Mouse (Mus musculus): ENCODE results near the gene Hesx1. TPM values are rescaled to one million over a fixed set of nuclear protein-coding genes. Genes with fewer than 3 reads are reported as not detected.
A peak's percentile ranks its signal among the peaks of the same experiment; 100 is the strongest.

Gene Hesx1
- total and polyA plus RNA-seq, 2 experiments from 2014 or later, result 0.16 to 0.88 TPM

DNA sequence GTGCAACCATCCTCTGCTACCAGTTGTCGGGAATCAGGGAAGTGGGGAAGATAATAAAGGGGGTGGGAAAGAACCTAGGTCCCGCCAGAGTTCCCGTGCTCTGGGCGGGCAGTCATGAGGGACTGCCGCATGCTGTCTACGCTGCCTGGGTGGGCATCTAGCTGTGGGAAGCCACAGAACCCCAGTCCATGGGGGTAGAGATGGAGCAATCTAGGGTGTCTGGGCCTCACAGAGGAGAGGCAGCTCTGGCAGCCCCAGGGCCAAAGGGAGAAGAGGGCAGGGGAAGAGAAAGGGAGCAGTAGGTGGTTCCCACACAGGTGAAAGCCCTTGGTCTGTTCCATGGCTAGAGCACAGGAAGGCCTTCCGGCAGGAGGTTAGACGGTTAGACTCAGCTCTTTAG lies 13.2 kb upstream of the Hesx1 start:
- no peak for DNase-seq (ENCODE audit: low spot score)
- no peak overlapping the region for H3K4me3 ChIP-seq (ENCODE audit: low read depth, low read length)
- ATAC-seq (ENCODE audit: low FRiP score), result no peak
- H3K27me3 ChIP-seq (ENCODE audit: insufficient read depth, low read length), result no peaks in the 10 kb centered on the region
- no peak for TF ChIP-seq CTCF (IDR thresholded peaks at IDR 0.05)
- no peak overlapping the region for H3K4me2 ChIP-seq (ENCODE audit: low read depth, low read length, poor library complexity, severe bottlenecking)
- 0 out of 2 replicates have a peak, but pooled peaks cover 4% of the 10 kb centered on the region for H3K4me1 ChIP-seq (ENCODE audit: insufficient read depth, low read length)
- H3K9ac ChIP-seq (replicated peaks; ENCODE audit: low read length, poor library complexity, severe bottlenecking), result no peak overlapping the region
- no peak overlapping the region for H3K27ac ChIP-seq (ENCODE audit: low read depth, low read length)
- WGBS, result 96% methylated on average over 8 of the region's 8 CpGs
- peaks cover 7% of the 10 kb centered on the region for H3K9me3 ChIP-seq (ENCODE audit: low read length)
- H3K36me3 ChIP-seq (ENCODE audit: insufficient read depth, low read length), result no peaks in the 10 kb centered on the region

DNA sequence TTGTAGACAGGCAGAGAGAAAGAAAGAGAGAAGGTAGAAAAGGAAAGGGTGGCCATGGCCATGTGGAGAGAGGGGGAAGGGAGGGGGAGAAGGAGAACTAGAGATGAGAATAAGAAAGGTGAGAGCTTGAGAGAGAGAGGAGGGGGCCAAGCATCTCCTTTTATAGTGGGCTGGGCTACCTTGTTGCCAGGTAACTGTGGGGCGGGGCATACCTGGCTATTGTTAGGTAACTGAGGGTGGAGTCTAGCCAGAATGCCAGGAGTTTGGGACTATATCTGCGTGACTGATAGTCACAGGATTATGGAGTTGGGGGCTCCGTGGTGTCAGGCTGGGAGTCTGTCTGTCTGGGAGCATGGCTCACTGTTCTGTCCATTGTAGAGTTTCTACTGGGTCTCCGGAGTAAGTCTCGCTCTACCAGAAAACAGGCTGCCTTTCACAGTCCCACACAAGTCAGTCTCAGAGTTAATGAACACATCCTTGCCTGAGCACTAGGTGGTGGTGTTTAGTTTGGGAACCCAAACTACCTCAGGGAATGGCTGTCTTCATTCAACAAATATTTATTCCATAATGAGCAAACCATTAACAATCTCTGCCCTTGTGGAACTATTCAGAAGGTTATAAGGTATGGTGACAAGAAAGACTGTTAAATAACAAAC lies 12.6 kb upstream of the Hesx1 start:
- Histone ChIP-seq H3K36me3 (ENCODE audit: insufficient read depth, low read length) (no peaks in the 10 kb centered on the region), H3K27ac (ENCODE audit: low read depth, low read length) (no peak overlapping the region), H3K4me1 (ENCODE audit: insufficient read depth, low read length) (0 out of 2 replicates have a peak, but pooled peaks cover 4% of the 10 kb centered on the region), H3K27me3 (ENCODE audit: insufficient read depth, low read length) (no peaks in the 10 kb centered on the region), H3K9ac (replicated peaks; ENCODE audit: low read length, poor library complexity, severe bottlenecking) (no peak overlapping the region), H3K4me2 (ENCODE audit: low read depth, low read length, poor library complexity, severe bottlenecking) (no peak overlapping the region), H3K4me3 (ENCODE audit: low read depth, low read length) (no peak overlapping the region), H3K9me3 (ENCODE audit: low read length) (peaks cover 7% of the 10 kb centered on the region)
- ATAC-seq (ENCODE audit: low FRiP score) (no peak), DNase-seq (ENCODE audit: low spot score) (no peak)
- 69% methylated on average over 5 of the region's 5 CpGs for WGBS
- peak; percentile 22; the same call in 1 of the 2 replicates for TF ChIP-seq CTCF (IDR thresholded peaks at IDR 0.05)

DNA sequence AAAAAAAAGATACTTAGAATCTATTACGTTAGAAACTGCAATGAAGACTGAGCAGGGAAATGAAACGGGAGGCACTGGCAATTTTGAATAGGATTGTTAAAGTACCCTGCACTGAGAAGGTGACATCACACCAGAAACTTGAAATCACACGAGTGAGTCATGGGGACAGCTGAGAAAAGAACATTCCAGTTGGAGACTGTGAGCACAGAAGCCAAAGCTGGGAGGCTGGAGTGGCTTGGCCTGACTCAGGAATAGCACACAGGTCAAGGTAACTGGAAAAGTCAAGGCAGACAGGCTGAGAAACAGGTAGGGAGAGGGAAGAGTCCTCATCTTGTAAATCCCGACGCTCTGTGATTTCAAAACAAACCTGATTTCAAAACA lies 12.1 kb upstream of the Hesx1 start:
- 84% methylated on average over 5 of the region's 5 CpGs for WGBS
- H3K9ac ChIP-seq (replicated peaks; ENCODE audit: low read length, poor library complexity, severe bottlenecking), result no peak overlapping the region
- DNase-seq (ENCODE audit: low spot score) (no peak), ATAC-seq (ENCODE audit: low FRiP score) (no peak)
- no peak overlapping the region for H3K27ac ChIP-seq (ENCODE audit: low read depth, low read length)
- H3K4me1 ChIP-seq (ENCODE audit: insufficient read depth, low read length), result 0 out of 2 replicates have a peak, but pooled peaks cover under 1% of the 10 kb centered on the region
- no peaks in the 10 kb centered on the region for H3K36me3 ChIP-seq (ENCODE audit: insufficient read depth, low read length)
- no peaks in the 10 kb centered on the region for H3K27me3 ChIP-seq (ENCODE audit: insufficient read depth, low read length)
- no peak for TF ChIP-seq CTCF (IDR thresholded peaks at IDR 0.05)
- peaks cover 7% of the 10 kb centered on the region for H3K9me3 ChIP-seq (ENCODE audit: low read length)
- no peak overlapping the region for H3K4me2 ChIP-seq (ENCODE audit: low read depth, low read length, poor library complexity, severe bottlenecking)
- no peak overlapping the region for H3K4me3 ChIP-seq (ENCODE audit: low read depth, low read length)

GRCm38 (mm10) chr14:26988694-26989093 lies 5.5 kb upstream of the Hesx1 start:
- H3K4me2 ChIP-seq (ENCODE audit: low read depth, low read length, poor library complexity, severe bottlenecking), result no peak overlapping the region
- 78% methylated on average over 2 of the region's 2 CpGs for WGBS
- no peaks in the 10 kb centered on the region for H3K36me3 ChIP-seq (ENCODE audit: insufficient read depth, low read length)
- DNase-seq (ENCODE audit: low spot score) (no peak), ATAC-seq (ENCODE audit: low FRiP score) (no peak)
- no peaks in the 10 kb centered on the region for H3K4me1 ChIP-seq (ENCODE audit: insufficient read depth, low read length)
- no peaks in the 10 kb centered on the region for H3K9me3 ChIP-seq (ENCODE audit: low read length)
- peak; percentile 52 for TF ChIP-seq CTCF (IDR thresholded peaks at IDR 0.05)
- no peak overlapping the region for H3K9ac ChIP-seq (replicated peaks; ENCODE audit: low read length, poor library complexity, severe bottlenecking)
- no peaks in the 10 kb centered on the region for H3K27me3 ChIP-seq (ENCODE audit: insufficient read depth, low read length)
- H3K27ac ChIP-seq (ENCODE audit: low read depth, low read length), result no peak overlapping the region
- no peak overlapping the region for H3K4me3 ChIP-seq (ENCODE audit: low read depth, low read length)

GRCm38 (mm10) chr14:26991622-26992021 lies 2.6 kb upstream of the Hesx1 start:
- Histone ChIP-seq H3K4me1 (ENCODE audit: insufficient read depth, low read length) (no peaks in the 10 kb centered on the region), H3K9ac (replicated peaks; ENCODE audit: low read length, poor library complexity, severe bottlenecking) (no peak overlapping the region), H3K4me3 (ENCODE audit: low read depth, low read length) (no peak overlapping the region), H3K4me2 (ENCODE audit: low read depth, low read length, poor library complexity, severe bottlenecking) (no peak overlapping the region), H3K36me3 (ENCODE audit: insufficient read depth, low read length) (no peaks in the 10 kb centered on the region), H3K27ac (ENCODE audit: low read depth, low read length) (no peak overlapping the region), H3K9me3 (ENCODE audit: low read length) (no peaks in the 10 kb centered on the region), H3K27me3 (ENCODE audit: insufficient read depth, low read length) (no peaks in the 10 kb centered on the region)
- ATAC-seq (ENCODE audit: low FRiP score) (no peak), DNase-seq (ENCODE audit: low spot score) (no peak)
- TF ChIP-seq CTCF (IDR thresholded peaks at IDR 0.05), result no peak
- WGBS, result 68% methylated on average over 18 of the region's 18 CpGs

GRCm38 (mm10) chr14:26993427-26993826 lies 789 bp upstream of the Hesx1 start:
- no peak for TF ChIP-seq CTCF (IDR thresholded peaks at IDR 0.05)
- H3K4me3 ChIP-seq (ENCODE audit: low read depth, low read length), result no peak overlapping the region
- H3K4me2 ChIP-seq (ENCODE audit: low read depth, low read length, poor library complexity, severe bottlenecking), result no peak overlapping the region
- H3K9ac ChIP-seq (replicated peaks; ENCODE audit: low read length, poor library complexity, severe bottlenecking), result no peak overlapping the region
- no peaks in the 10 kb centered on the region for H3K27me3 ChIP-seq (ENCODE audit: insufficient read depth, low read length)
- DNase-seq (ENCODE audit: low spot score) (no peak), ATAC-seq (ENCODE audit: low FRiP score) (no peak)
- no peak overlapping the region for H3K27ac ChIP-seq (ENCODE audit: low read depth, low read length)
- 83% methylated on average over 3 of the region's 3 CpGs for WGBS
- H3K4me1 ChIP-seq (ENCODE audit: insufficient read depth, low read length), result no peaks in the 10 kb centered on the region
- no peaks in the 10 kb centered on the region for H3K36me3 ChIP-seq (ENCODE audit: insufficient read depth, low read length)
- H3K9me3 ChIP-seq (ENCODE audit: low read length), result no peaks in the 10 kb centered on the region
